Mouse (Mus musculus) gastrocnemius, postnatal 25 days (tissue): ENCODE measurements around the gene Hcar2. TPM values are rescaled to one million over a fixed set of nuclear protein-coding genes. Genes with fewer than 3 reads are reported as not detected.

Source experiments
- DNase-seq: peaks from one replicate; pipeline ENCODE4 v3.0.0; 2022
- total RNA-seq, 2 experiments: library from RNA; stranded (reverse); gene quantifications; 1 replicate in 1 of 2; 2 replicates in 1 of 2; pipeline ENCODE4 v1.2.3; 2021

Hcar2 gene
- total RNA-seq, 2 experiments from 2014 or later, result 0.75 TPM; not detected in 1

- DNase-seq, result no peak
Measured at GRCm38 (mm10) chr5:123862374-123863350, 2.6 kb downstream of the Hcar2 start.

GRCm38 (mm10) chr5:123858798-123859197 is 6.5 kb downstream of the Hcar2 start:
- no peak for DNase-seq

- no peak for DNase-seq
Measured at GRCm38 (mm10) chr5:123854511-123854910, 10.8 kb downstream of the Hcar2 start.

GRCm38 (mm10) chr5:123853877-123854504 is 11.3 kb downstream of the Hcar2 start:
- no peak for DNase-seq

- no peak for DNase-seq
Measured at GRCm38 (mm10) chr5:123851398-123851797, 13.9 kb downstream of the Hcar2 start.

GRCm38 (mm10) chr5:123844316-123844715 is 21.0 kb downstream of the Hcar2 start:
- no peak for DNase-seq

GRCm38 (mm10) chr5:123843816-123844215 is 21.5 kb downstream of the Hcar2 start:
- no peak for DNase-seq

GRCm38 (mm10) chr5:123842935-123843282 is 22.4 kb downstream of the Hcar2 start:
- DNase-seq, result no peak

GRCm38 (mm10) chr5:123842221-123842934 is 22.9 kb downstream of the Hcar2 start:
- no peak for DNase-seq

GRCm38 (mm10) chr5:123837371-123837770 is 27.9 kb downstream of the Hcar2 start:
- no peak for DNase-seq

GRCm38 (mm10) chr5:123834836-123835235 is 30.5 kb downstream of the Hcar2 start:
- no peak for DNase-seq

- DNase-seq, result no peak
Measured at GRCm38 (mm10) chr5:123832309-123832708, 33.0 kb downstream of the Hcar2 start.

- DNase-seq, result peak; percentile 25
Measured at GRCm38 (mm10) chr5:123827659-123828091, 37.6 kb downstream of the Hcar2 start.

GRCm38 (mm10) chr5:123822706-123823105 is 42.6 kb downstream of the Hcar2 start:
- DNase-seq, result no peak

- no peak for DNase-seq
Measured at GRCm38 (mm10) chr5:123821264-123821571, 44.1 kb downstream of the Hcar2 start.

- no peak for DNase-seq
Measured at GRCm38 (mm10) chr5:123820501-123821263, 44.6 kb downstream of the Hcar2 start.

- DNase-seq, result peak; percentile 21
Measured at GRCm38 (mm10) chr5:123818941-123819577, 46.2 kb downstream of the Hcar2 start.

- DNase-seq, result no peak
Measured at GRCm38 (mm10) chr5:123816891-123817290, 48.4 kb downstream of the Hcar2 start.
